ENCODE assay signal across 18 mouse cellular contexts in genomic region chr4:133645195-133645594, GRCm38 (mm10). TPM values are rescaled to one million over a fixed set of nuclear protein-coding genes. Genes with fewer than 3 reads are reported as not detected.
DNase-seq lines count a peak whose midpoint lies in the region; ATAC-seq and TF ChIP-seq lines count a peak whose summit lies in the region.
"Had no signal": no experiment of that assay in that cellular context is flagged by ENCODE, and none has a peak within 500 bp of the region (broad histone marks: within the 10 kb centered on the region; RNA-seq: fewer than 3 reads in every experiment).

No protein-coding gene starts in this region.

- 90% methylated on average over 3 of the region's 3 CpGs for WGBS in forebrain, postnatal 0 days
- 87% methylated on average over 3 of the region's 3 CpGs for WGBS in forebrain, embryonic 16.5 days
- 85% methylated on average over 3 of the region's 3 CpGs for WGBS in kidney, embryonic 15.5 days
- 94% methylated on average over 3 of the region's 3 CpGs for WGBS in kidney, embryonic 14.5 days

- no peak overlapping the region for H3K4me3 ChIP-seq in forebrain, postnatal 0 days (ENCODE audit: low read depth, low read length)
- H3K4me3 ChIP-seq in forebrain, embryonic 16.5 days (replicated peaks; ENCODE audit: low read length), result no peak overlapping the region
- H3K4me3 ChIP-seq in kidney, embryonic 15.5 days (replicated peaks), result no peak overlapping the region
- H3K4me3 ChIP-seq in kidney, embryonic 14.5 days (ENCODE audit: low read length), result no peak overlapping the region
- no peak overlapping the region for H3K4me3 ChIP-seq in testis, adult 2 months (ENCODE audit: control insufficient read depth, low read depth, low read length)
- H3K4me3 ChIP-seq: forebrain, embryonic 13.5 days; hindbrain, embryonic 13.5 days; liver, embryonic 13.5 days; neural tube, embryonic 13.5 days had no signal

- H3K4me1 ChIP-seq in forebrain, postnatal 0 days (ENCODE audit: insufficient read depth), result no peaks in the 10 kb centered on the region
- no peaks in the 10 kb centered on the region for H3K4me1 ChIP-seq in forebrain, embryonic 16.5 days (replicated peaks; ENCODE audit: control insufficient read depth, insufficient read depth, low read length)
- peaks cover 5% of the 10 kb centered on the region for H3K4me1 ChIP-seq in kidney, embryonic 15.5 days
- peaks cover 4% of the 10 kb centered on the region; the same call in 1 of the 2 replicates for H3K4me1 ChIP-seq in kidney, embryonic 14.5 days (ENCODE audit: control insufficient read depth, insufficient read depth, low read length)
- peaks cover 2% of the 10 kb centered on the region for H3K4me1 ChIP-seq in testis, adult 2 months (ENCODE audit: control insufficient read depth, insufficient read depth, low read length)
- H3K4me1 ChIP-seq: forebrain, embryonic 13.5 days; hindbrain, embryonic 13.5 days; neural tube, embryonic 13.5 days had no signal

- no peaks in the 10 kb centered on the region for H3K36me3 ChIP-seq in forebrain, postnatal 0 days (ENCODE audit: insufficient read depth)
- H3K36me3 ChIP-seq in forebrain, embryonic 16.5 days (ENCODE audit: control insufficient read depth, insufficient read depth), result no peaks in the 10 kb centered on the region
- no peaks in the 10 kb centered on the region for H3K36me3 ChIP-seq in kidney, embryonic 15.5 days
- H3K36me3 ChIP-seq in kidney, embryonic 14.5 days (ENCODE audit: control insufficient read depth, insufficient read depth, low read length), result no peaks in the 10 kb centered on the region
- no peaks in the 10 kb centered on the region for H3K36me3 ChIP-seq in testis, adult 2 months (ENCODE audit: control insufficient read depth, insufficient read depth, low read length)
- H3K36me3 ChIP-seq: embryonic facial prominence, embryonic 10.5 days; hindbrain, embryonic 13.5 days; liver, embryonic 13.5 days; neural tube, embryonic 13.5 days had no signal

- peak; percentile 29; the same call in 1 of the 2 replicates for TF ChIP-seq CTCF in forebrain, postnatal 0 days (IDR thresholded peaks at IDR 0.05; ENCODE audit: low read depth)
- TF ChIP-seq CTCF in testis, adult 2 months (IDR thresholded peaks at IDR 0.05; ENCODE audit: control insufficient read depth, insufficient read depth, insufficient replicate concordance, low read depth, low read length), result peak; percentile 10; the same call in 1 of the 2 replicates

- H3K9ac ChIP-seq in forebrain, postnatal 0 days, result no peak overlapping the region
- H3K9ac ChIP-seq in forebrain, embryonic 16.5 days (replicated peaks; ENCODE audit: low read depth, low read length), result no peak overlapping the region
- H3K9ac ChIP-seq in kidney, embryonic 15.5 days, result no peak overlapping the region
- H3K9ac ChIP-seq in kidney, embryonic 14.5 days (ENCODE audit: low read depth, low read length), result no peak overlapping the region
- H3K9ac ChIP-seq: forebrain, embryonic 13.5 days; hindbrain, embryonic 13.5 days; liver, embryonic 13.5 days; neural tube, embryonic 13.5 days had no signal

- ATAC-seq in forebrain, postnatal 0 days, result no peak
- no peak for ATAC-seq in forebrain, embryonic 16.5 days
- ATAC-seq in kidney, embryonic 15.5 days (replicated peaks; ENCODE audit: low FRiP score), result no peak
- no peak for ATAC-seq in kidney, embryonic 14.5 days (ENCODE audit: low FRiP score, low TSS enrichment)
- no peak for ATAC-seq in monocyte, adult 5-6 weeks (replicated peaks; ENCODE audit: insufficient number of reproducible peaks, low FRiP score, low TSS enrichment, poor library complexity, severe bottlenecking)
- ATAC-seq: forebrain, embryonic 13.5 days had no signal

- DNase-seq in forebrain, postnatal 0 days, result no peak
- DNase-seq in testis, postnatal 14 days (ENCODE audit: low spot score), result no peak
- DNase-seq in cerebellum, postnatal 4 days (ENCODE audit: low spot score in 2 of 2), result no peak
- DNase-seq: cerebellum, postnatal 14 days; heart, postnatal 10 days; kidney, adult 8-10 months; liver, embryonic 13.5 days; lung, postnatal 36 days; right cerebral cortex, postnatal 14 days had no signal

- no peaks in the 10 kb centered on the region for H3K27me3 ChIP-seq in forebrain, postnatal 0 days (ENCODE audit: insufficient read depth, low read length)
- no peaks in the 10 kb centered on the region for H3K27me3 ChIP-seq in forebrain, embryonic 16.5 days (replicated peaks; ENCODE audit: control insufficient read depth, insufficient read depth, low read length)
- no peaks in the 10 kb centered on the region for H3K27me3 ChIP-seq in kidney, embryonic 15.5 days
- H3K27me3 ChIP-seq in kidney, embryonic 14.5 days (ENCODE audit: control insufficient read depth, insufficient read depth, low read length), result no peaks in the 10 kb centered on the region
- H3K27me3 ChIP-seq in testis, adult 2 months (ENCODE audit: control insufficient read depth, insufficient read depth, low read length), result no peaks in the 10 kb centered on the region
- H3K27me3 ChIP-seq: forebrain, embryonic 13.5 days; hindbrain, embryonic 13.5 days; liver, embryonic 13.5 days; neural tube, embryonic 13.5 days had no signal

- no peak for TF ChIP-seq POLR2A in testis, adult 2 months (IDR thresholded peaks at IDR 0.05; ENCODE audit: control insufficient read depth, low read depth, low read length)

- peaks cover 6% of the 10 kb centered on the region; the same call in 1 of the 2 replicates for H3K9me3 ChIP-seq in forebrain, postnatal 0 days (ENCODE audit: low read length)
- peaks cover 3% of the 10 kb centered on the region; the same call in 1 of the 2 replicates for H3K9me3 ChIP-seq in forebrain, embryonic 16.5 days (ENCODE audit: control insufficient read depth, low read length)
- peaks cover 7% of the 10 kb centered on the region; the same call in 1 of the 2 replicates for H3K9me3 ChIP-seq in kidney, embryonic 15.5 days (replicated peaks)
- H3K9me3 ChIP-seq in kidney, embryonic 14.5 days (ENCODE audit: control insufficient read depth, low read length), result peaks cover 10% of the 10 kb centered on the region; the same call in 1 of the 2 replicates
- H3K9me3 ChIP-seq: liver, embryonic 13.5 days had no signal

- H3K27ac ChIP-seq in forebrain, postnatal 0 days (ENCODE audit: low read depth, low read length), result no peak overlapping the region
- no peak overlapping the region for H3K27ac ChIP-seq in forebrain, embryonic 16.5 days (ENCODE audit: low read length)
- no peak overlapping the region for H3K27ac ChIP-seq in kidney, embryonic 15.5 days
- no peak overlapping the region for H3K27ac ChIP-seq in kidney, embryonic 14.5 days (ENCODE audit: low read depth, low read length)
- H3K27ac ChIP-seq in testis, adult 2 months (ENCODE audit: control insufficient read depth, insufficient read depth, low read depth, low read length), result no peak overlapping the region
- H3K27ac ChIP-seq: embryonic facial prominence, embryonic 10.5 days; forebrain, embryonic 13.5 days; hindbrain, embryonic 13.5 days; liver, embryonic 13.5 days; neural tube, embryonic 13.5 days had no signal

- no peak overlapping the region for H3K4me2 ChIP-seq in forebrain, postnatal 0 days (ENCODE audit: low read depth)
- no peak overlapping the region for H3K4me2 ChIP-seq in forebrain, embryonic 16.5 days (ENCODE audit: low read length)
- 0 out of 2 replicates have a peak overlapping the region, but pooled peaks have one; percentile 5 for H3K4me2 ChIP-seq in kidney, embryonic 15.5 days
- H3K4me2 ChIP-seq in kidney, embryonic 14.5 days (replicated peaks; ENCODE audit: low read depth, low read length), result no peak overlapping the region
- H3K4me2 ChIP-seq: forebrain, embryonic 13.5 days; hindbrain, embryonic 13.5 days; liver, embryonic 13.5 days; neural tube, embryonic 13.5 days had no signal

RNA-seq across cellular contexts. Expression of gene Zdhhc18, which starts 4.8 kb away (rescaled TPM):
- 14.8 and 21.2 TPM in 2 replicates for total RNA-seq in forebrain, postnatal 0 days (2014; rRNA removed)
- polyA plus RNA-seq in forebrain, postnatal 0 days (2015; fragmentation: Nextera tagmentation; extraction: Ambion mirVana), result 9.3 and 9.6 TPM in 2 replicates
- 3.5 and 4.5 TPM in 2 replicates for polyA plus RNA-seq in forebrain, embryonic 16.5 days (2015; fragmentation: Nextera tagmentation; extraction: Ambion mirVana)
- 2.5 and 3.8 TPM in 2 replicates for polyA plus RNA-seq in kidney, embryonic 15.5 days (2015; fragmentation: Nextera tagmentation; extraction: Ambion mirVana)
- polyA plus RNA-seq in kidney, embryonic 14.5 days (2014; fragmentation: Nextera tagmentation; extraction: Ambion mirVana), result 3.0 and 4.2 TPM in 2 replicates
- polyA plus RNA-seq in testis, adult 2 months (2012; rRNA removed), result 4.2 and 4.5 TPM in 2 replicates
- total RNA-seq in monocyte, adult 5-6 weeks (2017), result 12.8 to 48.9 TPM (median 20.8 TPM) in 3 replicates

RNA-seq across cellular contexts. Expression of gene Pigv, which starts 27.3 kb away (rescaled TPM):
- total RNA-seq in forebrain, postnatal 0 days (2014; rRNA removed), result 9.5 and 12.0 TPM in 2 replicates
- 9.2 and 12.5 TPM in 2 replicates for polyA plus RNA-seq in forebrain, postnatal 0 days (2015; fragmentation: Nextera tagmentation; extraction: Ambion mirVana)
- 14.7 and 15.5 TPM in 2 replicates for polyA plus RNA-seq in forebrain, embryonic 16.5 days (2015; fragmentation: Nextera tagmentation; extraction: Ambion mirVana)
- polyA plus RNA-seq in kidney, embryonic 15.5 days (2015; fragmentation: Nextera tagmentation; extraction: Ambion mirVana), result 19.9 and 20.2 TPM in 2 replicates
- polyA plus RNA-seq in kidney, embryonic 14.5 days (2014; fragmentation: Nextera tagmentation; extraction: Ambion mirVana), result 12.6 and 16.9 TPM in 2 replicates
- 8.7 and 8.9 TPM in 2 replicates for polyA plus RNA-seq in testis, adult 2 months (2012; rRNA removed)
- 3.5 to 16.0 TPM (median 5.7 TPM) in 3 replicates for total RNA-seq in monocyte, adult 5-6 weeks (2017)

RNA-seq across cellular contexts. Expression of gene Sfn, which starts 43.2 kb away (rescaled TPM):
- 3.2 and 3.3 TPM in 2 replicates for total RNA-seq in forebrain, postnatal 0 days (2014; rRNA removed)
- polyA plus RNA-seq in forebrain, postnatal 0 days (2015; fragmentation: Nextera tagmentation; extraction: Ambion mirVana), result 0.62 and 0.88 TPM in 2 replicates
- polyA plus RNA-seq in forebrain, embryonic 16.5 days (2015; fragmentation: Nextera tagmentation; extraction: Ambion mirVana), result 1.0 and 1.6 TPM in 2 replicates
- polyA plus RNA-seq in kidney, embryonic 15.5 days (2015; fragmentation: Nextera tagmentation; extraction: Ambion mirVana), result 9.8 and 13.3 TPM in 2 replicates
- polyA plus RNA-seq in kidney, embryonic 14.5 days (2014; fragmentation: Nextera tagmentation; extraction: Ambion mirVana), result 8.0 and 9.5 TPM in 2 replicates
- polyA plus RNA-seq in testis, adult 2 months (2012; rRNA removed), result 0.81 and 1.1 TPM in 2 replicates
- 6.3 to 20.1 TPM (median 7.1 TPM) in 3 replicates for total RNA-seq in monocyte, adult 5-6 weeks (2017)
